Mouse (Mus musculus) forebrain, postnatal 0 days (tissue): ENCODE measurements at regions not wholly inside any gene's neighbourhood (a gene's known extent, or its start where the extent isn't known, plus 50 kb on each side); places are given as distances from the start of the nearest gene placed in this dataset.

Experiments
- ATAC-seq: fragments of 200-750 bp; cut with Nextera tagmentation; 2 replicates; pipeline ENCODE4 v1.8.0; 2017; ENCODE audit warnings: mild to moderate bottlenecking, moderate library complexity
- DNase-seq: peaks from one replicate; pipeline ENCODE4 v3.0.0-alpha.2; 2015
- H3K27ac ChIP-seq: fragments of 300-500 bp; sonication (generic); 2 replicates; pipeline ENCODE4 v1.5.1; 2014; ENCODE audit warnings: low read depth, mild to moderate bottlenecking, antibody characterized with exemption, low read length, moderate library complexity, mixed read lengths
- H3K27me3 ChIP-seq: fragments of 300-500 bp; sonication (generic); 2 replicates; pipeline ENCODE4 v1.6.1; 2014; ENCODE audit warnings: mild to moderate bottlenecking, low read length, mixed read lengths; ENCODE audit not compliant: insufficient read depth
- H3K36me3 ChIP-seq: fragments of 300-500 bp; sonication (generic); 2 replicates; pipeline ENCODE4 v1.6.1; 2014; ENCODE audit warnings: mild to moderate bottlenecking, moderate library complexity; ENCODE audit not compliant: insufficient read depth
- H3K4me1 ChIP-seq: fragments of 300-500 bp; sonication (generic); 2 replicates; pipeline ENCODE4 v1.6.1; 2014; ENCODE audit warnings: antibody characterized with exemption; ENCODE audit not compliant: insufficient read depth
- H3K4me2 ChIP-seq: fragments of 300-500 bp; sonication (generic); 2 replicates; pipeline ENCODE4 v1.6.1; 2014; ENCODE audit warnings: low read depth, mild to moderate bottlenecking, moderate library complexity
- H3K4me3 ChIP-seq: fragments of 300-500 bp; sonication (generic); 2 replicates; pipeline ENCODE4 v1.5.1; 2014; ENCODE audit warnings: low read depth, low read length, mixed read lengths
- H3K9ac ChIP-seq: fragments of 300-500 bp; sonication (generic); 2 replicates; pipeline ENCODE4 v1.6.1; 2014; ENCODE audit warnings: mild to moderate bottlenecking
- H3K9me3 ChIP-seq: fragments of 300-500 bp; sonication (generic); 2 replicates; pipeline ENCODE4 v1.6.1; 2016; ENCODE audit warnings: low read length
- CTCF ChIP-seq: sonication (generic); IDR thresholded peaks from 2 replicates; pipeline ENCODE4 v1.5.1; 2016; ENCODE audit warnings: antibody characterized with exemption, control low read depth, low read depth
- WGBS: fragments of 180-500 bp; shearing (Covaris S2); extraction: QIAGEN DNeasy Blood & Tissue Kit; methylation state at CpG from one replicate; pipeline ENCODE4 v1.1.7; 2014; 5-methylcytosine and 5-hydroxymethylcytosine counted together

- Histone ChIP-seq H3K27ac (no peak overlapping the region), H3K4me3 (no peak overlapping the region), H3K4me1 (no peaks in the 10 kb centered on the region), H3K27me3 (no peaks in the 10 kb centered on the region), H3K4me2 (no peak overlapping the region), H3K9me3 (no peaks in the 10 kb centered on the region), H3K9ac (no peak overlapping the region), H3K36me3 (no peaks in the 10 kb centered on the region)
- no peak for ATAC-seq
- DNase-seq, result no peak
- 86% methylated on average over 3 of the region's 3 CpGs for WGBS
- TF ChIP-seq CTCF, result no peak
Observed at GRCm38 (mm10) chr19:19229305-19229994, 118.5 kb upstream of the Rorb start.

DNA sequence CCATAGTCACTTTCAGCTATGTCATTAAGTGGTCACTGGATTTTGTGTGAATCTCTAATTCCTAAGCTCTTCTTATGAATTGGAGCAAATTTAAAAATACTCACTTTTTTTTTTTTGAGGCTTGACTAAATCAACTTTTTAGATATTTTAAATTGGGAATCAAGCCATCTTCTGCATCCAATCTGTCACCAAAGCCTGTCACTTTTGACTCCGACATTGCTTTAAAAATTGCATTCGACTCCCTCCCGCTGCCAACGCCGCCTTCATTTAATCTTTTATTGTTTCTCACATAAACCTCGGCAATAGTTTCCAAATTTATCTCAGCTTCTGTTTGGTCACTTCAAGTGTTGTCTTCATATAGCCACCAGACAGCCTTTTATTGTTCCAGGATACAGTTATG is 109.8 kb upstream of the Rorb start:
- no peaks in the 10 kb centered on the region for H3K9me3 ChIP-seq
- H3K36me3 ChIP-seq, result no peaks in the 10 kb centered on the region
- no peak for TF ChIP-seq CTCF
- ATAC-seq (no peak), DNase-seq (peak; percentile 20)
- no peak overlapping the region for H3K27ac ChIP-seq
- no peak overlapping the region for H3K4me3 ChIP-seq
- H3K27me3 ChIP-seq, result no peaks in the 10 kb centered on the region
- H3K4me1 ChIP-seq, result no peaks in the 10 kb centered on the region
- H3K4me2 ChIP-seq, result no peak overlapping the region
- WGBS, result 55% methylated on average over 6 of the region's 6 CpGs
- H3K9ac ChIP-seq, result no peak overlapping the region

DNA sequence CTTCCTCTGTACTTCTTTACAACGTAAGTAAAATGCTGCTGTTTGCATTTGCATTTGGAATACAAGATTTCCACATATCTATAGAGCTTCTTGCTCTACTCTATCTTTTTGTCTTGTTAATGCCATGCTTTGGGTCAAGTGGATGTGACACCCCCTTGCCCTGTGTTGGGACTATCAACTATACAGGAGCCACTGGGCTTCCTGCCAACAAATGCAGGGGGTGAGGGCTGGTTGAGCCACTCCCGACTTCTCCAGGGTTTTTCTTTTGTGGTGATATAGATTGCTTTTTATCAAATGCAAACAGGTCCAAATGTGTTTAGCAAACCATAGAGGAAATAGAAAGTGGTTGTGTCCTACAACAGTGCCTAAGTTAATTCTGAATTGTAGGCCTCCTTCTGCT is 108.4 kb upstream of the Rorb start:
- TF ChIP-seq CTCF, result no peak
- DNase-seq, result no peak
- Histone ChIP-seq H3K27ac (no peak overlapping the region), H3K27me3 (no peaks in the 10 kb centered on the region), H3K9me3 (no peaks in the 10 kb centered on the region), H3K36me3 (no peaks in the 10 kb centered on the region), H3K4me2 (no peak overlapping the region), H3K4me1 (no peaks in the 10 kb centered on the region), H3K4me3 (no peak overlapping the region), H3K9ac (no peak overlapping the region)
- WGBS, result 46% methylated on average over 2 of the region's 2 CpGs
- ATAC-seq, result no peak

DNA sequence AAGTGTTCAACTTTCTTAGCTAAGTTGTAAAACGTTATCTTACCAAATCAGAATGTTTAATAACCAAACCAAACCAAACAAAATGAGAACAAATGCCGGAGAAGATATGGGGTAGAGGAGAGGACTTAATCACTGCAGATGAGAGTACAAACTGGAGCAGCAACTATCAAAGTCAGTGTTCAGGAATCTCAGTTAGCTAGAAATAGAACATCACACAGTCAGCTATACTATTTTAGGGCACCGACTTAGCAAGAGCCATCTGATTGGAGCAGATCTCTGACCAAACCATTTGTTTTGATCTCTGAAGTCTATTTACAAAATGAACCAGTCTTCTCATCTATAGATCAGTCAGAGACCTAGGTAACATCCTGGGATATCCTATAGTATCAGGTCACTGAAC is 107.7 kb upstream of the Rorb start:
- H3K4me2 ChIP-seq, result no peak overlapping the region
- DNase-seq (no peak), ATAC-seq (no peak)
- WGBS, result 79% methylated on average over 3 of the region's 3 CpGs
- no peaks in the 10 kb centered on the region for H3K9me3 ChIP-seq
- H3K9ac ChIP-seq, result no peak overlapping the region
- no peak overlapping the region for H3K27ac ChIP-seq
- no peaks in the 10 kb centered on the region for H3K27me3 ChIP-seq
- no peaks in the 10 kb centered on the region for H3K4me1 ChIP-seq
- no peak for TF ChIP-seq CTCF
- H3K4me3 ChIP-seq, result no peak overlapping the region
- no peaks in the 10 kb centered on the region for H3K36me3 ChIP-seq

GRCm38 (mm10) chr19:19199534-19199933 is 88.5 kb upstream of the Rorb start:
- no peak for DNase-seq
- WGBS, result 77% methylated on average over 8 of the region's 8 CpGs
- ATAC-seq, result no peak
- no peaks in the 10 kb centered on the region for H3K36me3 ChIP-seq
- no peaks in the 10 kb centered on the region for H3K27me3 ChIP-seq
- no peak for TF ChIP-seq CTCF
- H3K9ac ChIP-seq, result no peak overlapping the region
- no peak overlapping the region for H3K4me2 ChIP-seq
- H3K9me3 ChIP-seq, result no peaks in the 10 kb centered on the region
- H3K27ac ChIP-seq, result no peak overlapping the region
- H3K4me1 ChIP-seq, result no peaks in the 10 kb centered on the region
- no peak overlapping the region for H3K4me3 ChIP-seq

DNA sequence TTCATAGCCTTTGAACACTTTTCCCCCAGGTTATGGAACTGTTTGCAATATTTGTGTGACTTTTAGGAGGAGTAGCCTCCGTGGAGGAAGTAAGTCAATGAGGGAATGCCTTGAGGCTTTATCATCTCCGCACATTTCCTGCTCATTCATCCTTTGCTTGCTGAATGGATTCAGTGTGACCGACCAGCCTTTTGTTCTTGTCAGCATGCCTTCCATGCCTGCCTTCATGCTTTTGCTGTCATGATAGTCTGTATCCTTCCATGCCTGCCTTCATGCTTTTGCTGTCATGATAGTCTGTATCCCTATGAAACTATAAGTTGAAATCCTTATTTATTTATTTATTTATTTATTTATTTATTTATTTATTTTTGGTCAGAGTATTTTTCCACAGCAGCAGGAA is 87.8 kb upstream of the Rorb start:
- DNase-seq (no peak), ATAC-seq (no peak)
- no peak for TF ChIP-seq CTCF
- Histone ChIP-seq H3K27ac (no peak overlapping the region), H3K4me2 (no peak overlapping the region), H3K9me3 (no peaks in the 10 kb centered on the region), H3K36me3 (no peaks in the 10 kb centered on the region), H3K4me3 (no peak overlapping the region), H3K9ac (no peak overlapping the region), H3K4me1 (no peaks in the 10 kb centered on the region), H3K27me3 (no peaks in the 10 kb centered on the region)
- 41% methylated on average over 3 of the region's 3 CpGs for WGBS

DNA sequence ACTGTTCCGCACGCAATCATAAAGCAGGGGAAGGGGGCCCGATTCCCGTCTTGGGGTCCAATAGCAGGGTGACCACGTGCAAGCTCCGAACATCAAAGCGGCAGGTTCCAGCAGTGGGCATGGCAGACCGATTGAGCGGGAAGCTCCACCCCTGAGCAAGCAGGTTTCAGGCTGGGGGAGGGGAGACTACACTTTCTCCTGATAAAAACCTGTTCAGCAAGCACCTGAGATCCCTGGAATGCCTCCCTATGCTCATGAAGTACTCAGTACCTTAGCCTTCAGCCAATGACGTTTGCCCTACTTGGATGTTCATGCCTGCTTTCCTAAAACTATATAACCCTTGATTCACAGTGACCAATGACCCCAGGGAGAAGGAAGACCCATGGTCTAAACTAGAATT is 83.7 kb upstream of the Rorb start:
- Histone ChIP-seq H3K4me1 (no peaks in the 10 kb centered on the region), H3K4me2 (no peak overlapping the region), H3K36me3 (no peaks in the 10 kb centered on the region), H3K9me3 (no peaks in the 10 kb centered on the region), H3K9ac (no peak overlapping the region), H3K27ac (no peak overlapping the region), H3K4me3 (no peak overlapping the region), H3K27me3 (no peaks in the 10 kb centered on the region)
- no peak for ATAC-seq
- WGBS, result 57% methylated on average over 10 of the region's 10 CpGs
- no peak for TF ChIP-seq CTCF
- DNase-seq, result no peak
